Mouse (Mus musculus) embryonic facial prominence, embryonic 10.5 days (tissue): ENCODE measurements around the gene Evi5l. TPM values are rescaled to one million over a fixed set of nuclear protein-coding genes. Genes with fewer than 3 reads are reported as not detected.
A peak's percentile ranks its signal among the peaks of the same experiment; 100 is the strongest.

Experiments used
- DNase-seq: peaks from one replicate; pipeline ENCODE4 v3.0.0-alpha.2; 2017; ENCODE audit warnings: low spot score
- H3K27ac ChIP-seq: fragments of 300-500 bp; sonication (generic); replicated peaks from 2 replicates; pipeline ENCODE4 v1.5.1; 2016; ENCODE audit warnings: mild to moderate bottlenecking
- H3K27me3 ChIP-seq: fragments of 300-500 bp; sonication (generic); replicated peaks from 2 replicates; pipeline ENCODE4 v1.6.1; 2016; ENCODE audit warnings: low read depth, mild to moderate bottlenecking; ENCODE audit not compliant: poor library complexity, severe bottlenecking
- H3K36me3 ChIP-seq: fragments of 300-500 bp; sonication (generic); replicated peaks from 2 replicates; pipeline ENCODE4 v1.6.1; 2016; ENCODE audit warnings: mild to moderate bottlenecking, moderate library complexity
- H3K4me1 ChIP-seq: fragments of 300-500 bp; sonication (generic); 2 replicates; pipeline ENCODE4 v1.6.1; 2016
- H3K4me3 ChIP-seq: fragments of 300-500 bp; sonication (generic); 2 replicates; pipeline ENCODE4 v1.5.1; 2016; ENCODE audit warnings: mild to moderate bottlenecking, moderate library complexity
- H3K9me3 ChIP-seq: fragments of 300-500 bp; sonication (generic); 2 replicates; pipeline ENCODE4 v1.6.1; 2016; ENCODE audit warnings: mild to moderate bottlenecking
- WGBS: fragments of 180-500 bp; shearing (Covaris S2); methylation state at CpG from one replicate; pipeline ENCODE4 v1.1.7; 2016; 5-methylcytosine and 5-hydroxymethylcytosine counted together
- polyA plus RNA-seq: library from polyadenylated mRNA; unstranded; fragments of >200 nt; fragmentation: Nextera tagmentation; extraction: Ambion mirVana; gene quantifications from 2 replicates; pipeline ENCODE4 v1.2.1, GENCODE M21; 2016

Gene Evi5l
- polyA plus RNA-seq, 1 experiment from 2014 or later = 25.9 TPM

DNA sequence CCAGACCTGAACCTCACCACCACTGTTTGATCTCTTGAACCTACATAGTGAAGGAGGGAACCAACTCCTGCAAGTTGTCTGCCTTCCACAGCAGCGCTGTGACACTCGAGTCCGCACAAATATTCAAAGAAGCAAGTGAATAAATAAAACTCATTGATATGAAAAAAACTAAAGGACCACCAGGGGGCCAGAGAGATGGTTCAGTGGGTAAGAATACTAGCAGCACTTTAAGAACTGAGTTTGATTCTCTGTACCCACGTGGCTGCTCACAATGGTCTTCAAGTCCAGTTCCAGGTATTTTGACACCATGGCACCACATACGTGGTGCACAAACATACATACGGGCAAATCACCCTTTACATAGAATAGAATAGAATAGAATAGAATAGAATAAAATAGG, 44.7 kb downstream of the Evi5l start:
- H3K4me3 ChIP-seq = no peak overlapping the region
- peaks cover 95% of the 10 kb centered on the region for H3K27me3 ChIP-seq
- peaks cover 20% of the 10 kb centered on the region for H3K36me3 ChIP-seq
- peaks cover 41% of the 10 kb centered on the region for H3K4me1 ChIP-seq
- H3K27ac ChIP-seq = no peak overlapping the region
- DNase-seq = no peak
- 81% methylated on average over 6 of the region's 6 CpGs for WGBS
- H3K9me3 ChIP-seq = peaks cover 6% of the 10 kb centered on the region

GRCm38 (mm10) chr8:4212809-4213209, 46.4 kb downstream of the Evi5l start:
- H3K9me3 ChIP-seq = peaks cover 6% of the 10 kb centered on the region
- H3K36me3 ChIP-seq = peaks cover 20% of the 10 kb centered on the region
- WGBS = 1% methylated on average over 25 of the region's 25 CpGs
- H3K27me3 ChIP-seq = peaks cover 95% of the 10 kb centered on the region
- peak overlapping the region; percentile 58 for H3K4me3 ChIP-seq
- peaks cover 47% of the 10 kb centered on the region for H3K4me1 ChIP-seq
- H3K27ac ChIP-seq = peak overlapping the region; percentile 70; the same call in 1 of the 2 replicates
- DNase-seq = peak; percentile 63

DNA sequence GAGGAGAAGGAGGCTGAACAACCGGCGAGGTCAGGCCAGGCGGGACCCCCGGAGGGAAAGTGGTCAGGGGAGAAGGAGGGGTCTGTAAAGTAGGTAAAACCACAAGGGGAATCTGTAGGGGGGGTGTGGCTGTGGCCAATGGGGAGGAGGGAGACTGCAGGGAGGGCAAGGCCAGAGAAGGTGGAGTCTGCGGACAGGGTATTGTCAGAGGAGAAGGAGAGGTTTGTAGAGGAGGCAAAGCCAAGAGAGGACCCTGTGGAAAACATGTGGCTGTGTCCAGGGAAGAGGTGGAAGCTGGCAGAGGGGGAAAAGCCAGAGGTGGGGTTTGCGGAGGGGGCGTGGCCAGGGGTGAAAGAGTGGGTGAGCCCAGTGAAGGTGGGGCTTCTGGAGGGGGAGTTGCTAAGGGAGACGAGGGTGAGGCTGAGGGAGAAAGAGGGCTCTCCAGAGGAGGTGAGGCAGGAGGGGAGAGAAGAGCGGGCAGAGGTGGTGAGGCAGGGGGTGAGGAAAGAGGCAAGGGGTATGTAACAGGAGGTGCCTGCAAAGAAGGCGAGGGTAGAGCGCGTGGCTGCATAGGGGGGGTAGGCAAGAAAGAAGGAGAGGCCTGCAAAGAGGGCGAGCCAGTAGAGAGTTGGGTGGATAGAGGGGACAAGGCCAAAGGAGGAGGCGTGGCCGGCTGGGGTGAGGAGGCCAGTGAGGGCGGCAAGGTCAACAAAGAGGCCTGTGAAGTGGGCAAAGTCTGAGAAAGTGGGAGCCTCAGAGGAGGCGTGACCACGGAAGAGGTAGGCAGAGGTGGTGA, 47.0 kb downstream of the Evi5l start:
- H3K36me3 ChIP-seq = peaks cover 20% of the 10 kb centered on the region
- H3K9me3 ChIP-seq = peaks cover 6% of the 10 kb centered on the region
- peaks cover 95% of the 10 kb centered on the region for H3K27me3 ChIP-seq
- DNase-seq = peak; percentile 74
- peak overlapping the region; percentile 70 for H3K27ac ChIP-seq
- peaks cover 47% of the 10 kb centered on the region for H3K4me1 ChIP-seq
- WGBS = 2% methylated on average over 18 of the region's 18 CpGs
- peak overlapping the region; percentile 58 for H3K4me3 ChIP-seq

- WGBS = 9% methylated on average over 33 of the region's 33 CpGs
- Histone ChIP-seq H3K27ac (peak overlapping the region; percentile 70), H3K9me3 (peaks cover 4% of the 10 kb centered on the region), H3K36me3 (peaks cover 16% of the 10 kb centered on the region), H3K4me3 (peak overlapping the region; percentile 58), H3K4me1 (peaks cover 47% of the 10 kb centered on the region), H3K27me3 (peaks cover 93% of the 10 kb centered on the region)
- peak; percentile 51 for DNase-seq
These were observed 47.9 kb downstream of the Evi5l start for GRCm38 (mm10) chr8:4214006-4214980.

- no peaks in the 10 kb centered on the region for H3K9me3 ChIP-seq
- WGBS = 3% methylated on average over 18 of the region's 18 CpGs
- H3K4me1 ChIP-seq = peaks cover 47% of the 10 kb centered on the region
- no peak for DNase-seq
- H3K27ac ChIP-seq = peak overlapping the region; percentile 87
- H3K36me3 ChIP-seq = no peaks in the 10 kb centered on the region
- H3K4me3 ChIP-seq = peak overlapping the region; percentile 68
- peaks cover 75% of the 10 kb centered on the region for H3K27me3 ChIP-seq
These were observed 49.9 kb downstream of the Evi5l start for GRCm38 (mm10) chr8:4216296-4216695.

DNA sequence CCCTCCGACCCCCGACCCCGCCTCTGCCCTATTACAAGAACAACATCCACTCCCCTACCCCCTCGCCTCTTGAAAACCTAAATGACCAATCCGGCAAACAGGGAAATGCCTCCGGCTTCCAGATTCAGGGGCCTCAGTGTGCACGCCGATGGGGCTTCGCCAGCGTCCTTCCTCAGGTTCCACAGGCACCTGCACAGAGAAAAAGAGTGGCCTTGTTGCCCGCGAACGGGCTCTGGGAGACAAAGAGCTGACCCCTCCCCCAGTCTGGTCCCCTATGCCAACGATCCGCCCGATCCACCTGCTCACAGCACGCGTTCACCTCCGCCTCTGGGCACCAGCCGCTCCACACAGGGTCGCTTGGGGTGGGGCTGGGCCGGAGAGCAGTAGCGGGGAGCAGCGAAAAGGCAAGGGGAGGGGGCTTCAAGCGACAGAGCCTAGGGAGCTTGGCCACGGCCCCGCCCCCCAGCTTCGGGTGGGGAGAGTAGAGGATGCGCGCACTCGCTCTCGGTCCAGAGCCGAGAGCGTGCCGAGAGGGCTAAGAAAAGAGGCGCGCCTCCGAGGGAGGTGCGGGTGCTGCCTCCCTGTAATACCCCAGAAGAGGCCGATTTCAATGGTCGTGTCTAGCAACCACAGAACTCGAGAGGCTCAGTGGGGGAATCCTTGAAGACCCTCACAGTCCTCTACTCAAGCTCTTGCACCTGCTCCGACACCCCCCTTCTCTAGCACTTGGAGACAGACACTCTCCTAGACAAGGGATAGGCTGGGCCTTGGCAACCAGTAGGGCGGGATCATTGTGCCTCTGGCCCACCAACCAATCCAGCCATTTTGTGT, 50.6 kb downstream of the Evi5l start, which contains the start of gene Prr36:
Prr36 (minus strand) TSS at position 669 of the 831 bp plus-strand sequence.
- DNase-seq = peak; percentile 74
- H3K36me3 ChIP-seq = no peaks in the 10 kb centered on the region
- H3K27ac ChIP-seq = peak within 1 kb of the TSS; percentile 87
- peak within 1 kb of the TSS; percentile 68 for H3K4me3 ChIP-seq
- H3K4me1 ChIP-seq = peaks cover 47% of the 10 kb centered on the region
- peaks cover 68% of the 10 kb centered on the region for H3K27me3 ChIP-seq
- 1% methylated on average over 44 of the region's 44 CpGs for WGBS
- H3K9me3 ChIP-seq = no peaks in the 10 kb centered on the region

GRCm38 (mm10) chr8:4219617-4220016, 53.2 kb downstream of the Evi5l start:
- peaks cover 53% of the 10 kb centered on the region for H3K27me3 ChIP-seq
- no peak for DNase-seq
- H3K4me3 ChIP-seq = no peak overlapping the region
- no peaks in the 10 kb centered on the region for H3K9me3 ChIP-seq
- H3K27ac ChIP-seq = no peak overlapping the region
- H3K36me3 ChIP-seq = no peaks in the 10 kb centered on the region
- WGBS = 86% methylated on average over 3 of the region's 3 CpGs
- H3K4me1 ChIP-seq = peaks cover 26% of the 10 kb centered on the region

- H3K36me3 ChIP-seq = no peaks in the 10 kb centered on the region
- no peak overlapping the region for H3K27ac ChIP-seq
- no peak for DNase-seq
- H3K4me3 ChIP-seq = no peak overlapping the region
- no peaks in the 10 kb centered on the region for H3K9me3 ChIP-seq
- H3K27me3 ChIP-seq = peaks cover 51% of the 10 kb centered on the region
- H3K4me1 ChIP-seq = peaks cover 11% of the 10 kb centered on the region
These were observed 55.7 kb downstream of the Evi5l start for GRCm38 (mm10) chr8:4222059-4222458.

- DNase-seq = no peak
- Histone ChIP-seq H3K4me3 (peak overlapping the region; percentile 49), H3K27me3 (peaks cover 59% of the 10 kb centered on the region), H3K4me1 (peaks cover 6% of the 10 kb centered on the region), H3K27ac (no peak overlapping the region), H3K36me3 (no peaks in the 10 kb centered on the region), H3K9me3 (no peaks in the 10 kb centered on the region)
- WGBS = 17% methylated on average over 4 of the region's 4 CpGs
These were observed 60.0 kb downstream of the Evi5l start for GRCm38 (mm10) chr8:4226323-4226722.

DNA sequence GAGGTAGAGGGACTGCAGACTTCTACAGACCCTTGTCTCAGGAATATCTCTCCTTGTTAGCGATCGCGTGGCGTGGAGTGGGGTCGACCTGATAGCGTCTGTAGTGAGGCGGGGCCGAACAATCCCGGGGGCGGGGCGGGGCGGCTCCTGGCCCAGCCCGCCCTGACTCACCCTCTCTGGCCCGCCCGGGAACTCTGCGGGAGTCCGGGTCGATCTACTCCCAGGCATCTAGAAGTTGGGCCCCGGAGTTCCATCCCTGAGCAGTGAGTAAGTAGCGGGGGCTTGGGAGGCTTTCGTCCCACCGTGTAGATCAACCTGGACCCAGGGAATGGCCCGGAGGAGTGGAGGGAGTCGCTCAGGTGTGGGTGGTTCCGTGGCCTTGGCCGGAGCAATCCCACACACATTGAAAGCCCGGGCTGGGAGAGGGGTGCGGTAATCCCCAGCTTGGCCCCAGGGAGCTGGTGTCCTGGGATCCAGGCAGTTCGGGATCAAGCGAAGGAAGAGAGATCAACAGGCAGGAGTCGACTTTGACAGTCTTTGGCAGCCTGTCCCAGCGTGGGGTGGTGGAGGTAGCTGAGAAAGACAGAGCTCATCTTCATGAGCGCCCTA, 60.5 kb downstream of the Evi5l start, which contains the start of gene Lrrc8e:
Lrrc8e (plus strand) TSS at position 89 of the 609 bp plus-strand sequence.
- peak within 1 kb of the TSS; percentile 49 for H3K4me3 ChIP-seq
- H3K4me1 ChIP-seq = peaks cover 6% of the 10 kb centered on the region
- H3K36me3 ChIP-seq = no peaks in the 10 kb centered on the region
- no peaks in the 10 kb centered on the region for H3K9me3 ChIP-seq
- no peak within 1 kb of the TSS for H3K27ac ChIP-seq
- H3K27me3 ChIP-seq = peaks cover 59% of the 10 kb centered on the region
- peak; percentile 19 for DNase-seq
- WGBS = 3% methylated on average over 33 of the region's 33 CpGs

GRCm38 (mm10) chr8:4227919-4228318, 61.6 kb downstream of the Evi5l start:
- Histone ChIP-seq H3K9me3 (no peaks in the 10 kb centered on the region), H3K4me1 (peaks cover 6% of the 10 kb centered on the region), H3K4me3 (no peak overlapping the region), H3K27ac (no peak overlapping the region), H3K36me3 (no peaks in the 10 kb centered on the region), H3K27me3 (peaks cover 59% of the 10 kb centered on the region)
- 90% methylated on average over 4 of the region's 4 CpGs for WGBS
- DNase-seq = no peak
